Mouse (Mus musculus) limb, embryonic 15.5 days (tissue): ENCODE measurements at regions not wholly inside any gene's neighbourhood (a gene's known extent, or its start where the extent isn't known, plus 50 kb on each side); places are given as distances from the start of the nearest gene placed in this dataset.

Experiments used
- ATAC-seq: fragments of 200-750 bp; cut with Nextera tagmentation; 2 replicates; pipeline ENCODE4 v1.8.0; 2017; ENCODE audit warnings: low read depth, moderate TSS enrichment; ENCODE audit not compliant: insufficient number of reproducible peaks, low FRiP score, low TSS enrichment
- H3K27ac ChIP-seq: fragments of 300-500 bp; sonication (generic); 2 replicates; pipeline ENCODE4 v1.5.1; 2015; ENCODE audit warnings: moderate library complexity, mild to moderate bottlenecking, inconsistent platforms
- H3K27me3 ChIP-seq: fragments of 300-500 bp; sonication (generic); 2 replicates; pipeline ENCODE4 v1.6.1; 2015; ENCODE audit warnings: inconsistent platforms
- H3K36me3 ChIP-seq: fragments of 300-500 bp; sonication (generic); 2 replicates; pipeline ENCODE4 v1.6.1; 2015; ENCODE audit warnings: inconsistent platforms
- H3K4me1 ChIP-seq: fragments of 300-500 bp; sonication (generic); 2 replicates; pipeline ENCODE4 v1.6.1; 2015; ENCODE audit warnings: inconsistent platforms
- H3K4me2 ChIP-seq: fragments of 300-500 bp; sonication (generic); 2 replicates; pipeline ENCODE4 v1.6.1; 2015; ENCODE audit warnings: mild to moderate bottlenecking, inconsistent platforms
- H3K4me3 ChIP-seq: fragments of 300-500 bp; sonication (generic); 2 replicates; pipeline ENCODE4 v1.5.1; 2015; ENCODE audit warnings: mild to moderate bottlenecking, inconsistent platforms
- H3K9ac ChIP-seq: fragments of 300-500 bp; sonication (generic); 2 replicates; pipeline ENCODE4 v1.6.1; 2015; ENCODE audit warnings: inconsistent platforms
- H3K9me3 ChIP-seq: fragments of 300-500 bp; sonication (generic); 2 replicates; pipeline ENCODE4 v1.6.1; 2016; ENCODE audit warnings: inconsistent platforms
- WGBS: fragments of 180-500 bp; shearing (Covaris S2); methylation state at CpG from one replicate; pipeline ENCODE4 v1.1.7; 2015; 5-methylcytosine and 5-hydroxymethylcytosine counted together

- Histone ChIP-seq H3K36me3 (no peaks in the 10 kb centered on the region), H3K9ac (no peak overlapping the region), H3K27ac (no peak overlapping the region), H3K27me3 (no peaks in the 10 kb centered on the region), H3K4me1 (peaks cover 12% of the 10 kb centered on the region), H3K4me3 (no peak overlapping the region), H3K4me2 (no peak overlapping the region), H3K9me3 (no peaks in the 10 kb centered on the region)
- WGBS = 30% methylated on average over 4 of the region's 4 CpGs
- no peak for ATAC-seq
Measured at GRCm38 (mm10) chr3:66646251-66646650, 334.9 kb upstream of the Rsrc1 start.

- H3K4me3 ChIP-seq = no peak overlapping the region
- H3K27me3 ChIP-seq = no peaks in the 10 kb centered on the region
- 86% methylated on average over 4 of the region's 4 CpGs for WGBS
- H3K9me3 ChIP-seq = no peaks in the 10 kb centered on the region
- H3K4me1 ChIP-seq = peaks cover 12% of the 10 kb centered on the region
- no peak for ATAC-seq
- no peak overlapping the region for H3K9ac ChIP-seq
- no peaks in the 10 kb centered on the region for H3K36me3 ChIP-seq
- H3K27ac ChIP-seq = no peak overlapping the region
- no peak overlapping the region for H3K4me2 ChIP-seq
Measured at GRCm38 (mm10) chr3:66649271-66649670, 331.9 kb upstream of the Rsrc1 start.

- peak overlapping the region; percentile 36 for H3K4me2 ChIP-seq
- H3K9ac ChIP-seq = no peak overlapping the region
- peak; percentile 84 for ATAC-seq
- H3K27me3 ChIP-seq = no peaks in the 10 kb centered on the region
- H3K36me3 ChIP-seq = no peaks in the 10 kb centered on the region
- peak overlapping the region; percentile 76 for H3K27ac ChIP-seq
- peaks cover 12% of the 10 kb centered on the region for H3K4me1 ChIP-seq
- peak overlapping the region; percentile 26 for H3K4me3 ChIP-seq
- no peaks in the 10 kb centered on the region for H3K9me3 ChIP-seq
- WGBS = 25% methylated on average over 15 of the region's 15 CpGs
Measured at GRCm38 (mm10) chr3:66650076-66650748, 331.0 kb upstream of the Rsrc1 start.

GRCm38 (mm10) chr3:66650749-66651472 is 330.3 kb upstream of the Rsrc1 start:
- H3K4me1 ChIP-seq = peaks cover 12% of the 10 kb centered on the region
- no peaks in the 10 kb centered on the region for H3K27me3 ChIP-seq
- H3K36me3 ChIP-seq = no peaks in the 10 kb centered on the region
- H3K9ac ChIP-seq = no peak overlapping the region
- H3K9me3 ChIP-seq = no peaks in the 10 kb centered on the region
- WGBS = 19% methylated on average over 16 of the region's 16 CpGs
- peak overlapping the region; percentile 76 for H3K27ac ChIP-seq
- H3K4me2 ChIP-seq = peak overlapping the region; percentile 36
- H3K4me3 ChIP-seq = peak overlapping the region; percentile 26
- peak; percentile 54; the same call in 1 of the 2 replicates for ATAC-seq

GRCm38 (mm10) chr3:66652139-66652846 is 328.9 kb upstream of the Rsrc1 start:
- Histone ChIP-seq H3K4me1 (peaks cover 12% of the 10 kb centered on the region), H3K9me3 (no peaks in the 10 kb centered on the region), H3K4me3 (no peak overlapping the region), H3K4me2 (no peak overlapping the region), H3K36me3 (no peaks in the 10 kb centered on the region), H3K9ac (no peak overlapping the region), H3K27me3 (no peaks in the 10 kb centered on the region), H3K27ac (no peak overlapping the region)
- WGBS = 77% methylated on average over 7 of the region's 7 CpGs
- ATAC-seq = no peak

GRCm38 (mm10) chr3:66653961-66654360 is 327.2 kb upstream of the Rsrc1 start:
- ATAC-seq = no peak
- no peaks in the 10 kb centered on the region for H3K27me3 ChIP-seq
- H3K4me3 ChIP-seq = no peak overlapping the region
- no peak overlapping the region for H3K9ac ChIP-seq
- no peaks in the 10 kb centered on the region for H3K36me3 ChIP-seq
- no peak overlapping the region for H3K4me2 ChIP-seq
- H3K9me3 ChIP-seq = no peaks in the 10 kb centered on the region
- peaks cover 12% of the 10 kb centered on the region for H3K4me1 ChIP-seq
- no peak overlapping the region for H3K27ac ChIP-seq
- WGBS = 60% methylated on average over 2 of the region's 2 CpGs

- Histone ChIP-seq H3K9me3 (no peaks in the 10 kb centered on the region), H3K4me1 (peaks cover 12% of the 10 kb centered on the region), H3K4me2 (no peak overlapping the region), H3K36me3 (no peaks in the 10 kb centered on the region), H3K27me3 (no peaks in the 10 kb centered on the region), H3K4me3 (no peak overlapping the region), H3K9ac (no peak overlapping the region), H3K27ac (no peak overlapping the region)
- no peak for ATAC-seq
- 44% methylated on average over 1 of the region's 1 CpGs for WGBS
Measured at GRCm38 (mm10) chr3:66654860-66655259, 326.3 kb upstream of the Rsrc1 start.

GRCm38 (mm10) chr3:66656458-66656857 is 324.7 kb upstream of the Rsrc1 start:
- no peak overlapping the region for H3K9ac ChIP-seq
- no peaks in the 10 kb centered on the region for H3K36me3 ChIP-seq
- H3K4me3 ChIP-seq = no peak overlapping the region
- no peak overlapping the region for H3K4me2 ChIP-seq
- ATAC-seq = no peak
- H3K4me1 ChIP-seq = no peaks in the 10 kb centered on the region; the same call in 1 of the 2 replicates
- no peaks in the 10 kb centered on the region for H3K27me3 ChIP-seq
- no peak overlapping the region for H3K27ac ChIP-seq
- 85% methylated on average over 5 of the region's 5 CpGs for WGBS
- H3K9me3 ChIP-seq = no peaks in the 10 kb centered on the region

- ATAC-seq = no peak
Measured at GRCm38 (mm10) chr3:66660555-66660954, 320.6 kb upstream of the Rsrc1 start.

GRCm38 (mm10) chr3:66661826-66662618 is 319.2 kb upstream of the Rsrc1 start:
- no peak overlapping the region for H3K4me2 ChIP-seq
- no peak for ATAC-seq
- no peak overlapping the region for H3K27ac ChIP-seq
- H3K9me3 ChIP-seq = no peaks in the 10 kb centered on the region
- H3K4me3 ChIP-seq = no peak overlapping the region
- 41% methylated on average over 8 of the region's 8 CpGs for WGBS
- no peaks in the 10 kb centered on the region for H3K4me1 ChIP-seq
- no peaks in the 10 kb centered on the region for H3K27me3 ChIP-seq
- H3K36me3 ChIP-seq = no peaks in the 10 kb centered on the region
- H3K9ac ChIP-seq = no peak overlapping the region

More at GRCm38 (mm10) chr3:66660555-66660954, 320.6 kb upstream of the Rsrc1 start:
- no peaks in the 10 kb centered on the region for H3K9me3 ChIP-seq
- no peaks in the 10 kb centered on the region for H3K36me3 ChIP-seq
- H3K9ac ChIP-seq = no peak overlapping the region
- H3K4me1 ChIP-seq = no peaks in the 10 kb centered on the region
- 51% methylated on average over 5 of the region's 5 CpGs for WGBS
- H3K4me3 ChIP-seq = no peak overlapping the region
- no peak overlapping the region for H3K27ac ChIP-seq
- H3K4me2 ChIP-seq = no peak overlapping the region
- H3K27me3 ChIP-seq = no peaks in the 10 kb centered on the region

GRCm38 (mm10) chr3:66683589-66684286 is 297.5 kb upstream of the Rsrc1 start:
- H3K9ac ChIP-seq = no peak overlapping the region
- no peak overlapping the region for H3K4me3 ChIP-seq
- H3K9me3 ChIP-seq = no peaks in the 10 kb centered on the region
- H3K27me3 ChIP-seq = no peaks in the 10 kb centered on the region
- no peaks in the 10 kb centered on the region for H3K36me3 ChIP-seq
- 49% methylated on average over 8 of the region's 8 CpGs for WGBS
- no peak for ATAC-seq
- no peak overlapping the region for H3K4me2 ChIP-seq
- no peaks in the 10 kb centered on the region; the same call in 1 of the 2 replicates for H3K4me1 ChIP-seq
- no peak overlapping the region for H3K27ac ChIP-seq
